Mouse (Mus musculus): ENCODE measurements around the gene Arhgap19. TPM values are rescaled to one million over a fixed set of nuclear protein-coding genes. Genes with fewer than 3 reads are reported as not detected.
A peak's percentile ranks its signal among the peaks of the same experiment; 100 is the strongest.

Arhgap19 gene
- polyA plus RNA-seq, 1 experiment from 2014 or later: 12.9 TPM

GRCm38 (mm10) chr19:41734685-41735084 is 67.2 kb downstream of the Arhgap19 start:
- H3K27ac ChIP-seq (ENCODE audit: low read depth): no peak overlapping the region
- WGBS (ENCODE audit: insufficient replicate concordance): 29% methylated on average over 10 of the region's 10 CpGs
- no peak for DNase-seq

GRCm38 (mm10) chr19:41725491-41725890 is 76.4 kb downstream of the Arhgap19 start:
- no peak overlapping the region for H3K9ac ChIP-seq (replicated peaks)
- no peaks in the 10 kb centered on the region for H3K36me3 ChIP-seq (replicated peaks; ENCODE audit: insufficient read depth, low read length)
- ATAC-seq: no peak
- H3K4me2 ChIP-seq (ENCODE audit: low read depth, low read length): no peak overlapping the region
- TF ChIP-seq CTCF (IDR thresholded peaks at IDR 0.05; ENCODE audit: low read depth) (no peak), EP300 (IDR thresholded peaks at IDR 0.05; ENCODE audit: low read depth) (no peak)
- H3K27ac ChIP-seq (ENCODE audit: low read depth): no peak overlapping the region
- no peaks in the 10 kb centered on the region for H3K9me3 ChIP-seq (ENCODE audit: low read length)
- H3K27me3 ChIP-seq (ENCODE audit: insufficient read depth, low read length): no peaks in the 10 kb centered on the region
- no peak overlapping the region for H3K4me3 ChIP-seq (ENCODE audit: low read depth, low read length)
- WGBS (ENCODE audit: insufficient replicate concordance): 60% methylated on average over 2 of the region's 2 CpGs
- no peak for DNase-seq
- H3K4me1 ChIP-seq (ENCODE audit: insufficient read depth): no peaks in the 10 kb centered on the region

More at GRCm38 (mm10) chr19:41734685-41735084, 67.2 kb downstream of the Arhgap19 start:
- H3K4me1 ChIP-seq (ENCODE audit: insufficient read depth): no peaks in the 10 kb centered on the region; the same call in 1 of the 2 replicates
- peaks cover 18% of the 10 kb centered on the region for H3K27me3 ChIP-seq (ENCODE audit: insufficient read depth, low read length)
- ATAC-seq: no peak
- no peaks in the 10 kb centered on the region for H3K36me3 ChIP-seq (replicated peaks; ENCODE audit: insufficient read depth, low read length)
- TF ChIP-seq CTCF (IDR thresholded peaks at IDR 0.05; ENCODE audit: low read depth): no peak
- no peak for TF ChIP-seq EP300 (IDR thresholded peaks at IDR 0.05; ENCODE audit: low read depth)
- H3K4me3 ChIP-seq (ENCODE audit: low read depth, low read length): no peak overlapping the region
- H3K9me3 ChIP-seq (ENCODE audit: low read length): peaks cover 5% of the 10 kb centered on the region
- H3K4me2 ChIP-seq (ENCODE audit: low read depth, low read length): no peak overlapping the region
- no peak overlapping the region for H3K9ac ChIP-seq (replicated peaks)

GRCm38 (mm10) chr19:41724831-41725470 is 76.9 kb downstream of the Arhgap19 start:
- Histone ChIP-seq H3K9me3 (ENCODE audit: low read length) (no peaks in the 10 kb centered on the region), H3K4me2 (ENCODE audit: low read depth, low read length) (no peak overlapping the region), H3K9ac (replicated peaks) (no peak overlapping the region), H3K4me1 (ENCODE audit: insufficient read depth) (no peaks in the 10 kb centered on the region), H3K27ac (ENCODE audit: low read depth) (no peak overlapping the region), H3K36me3 (replicated peaks; ENCODE audit: insufficient read depth, low read length) (no peaks in the 10 kb centered on the region), H3K27me3 (ENCODE audit: insufficient read depth, low read length) (no peaks in the 10 kb centered on the region), H3K4me3 (ENCODE audit: low read depth, low read length) (no peak overlapping the region)
- no peak for ATAC-seq
- DNase-seq: peak; percentile 36
- WGBS (ENCODE audit: insufficient replicate concordance): 40% methylated on average over 9 of the region's 9 CpGs
- TF ChIP-seq CTCF (IDR thresholded peaks at IDR 0.05; ENCODE audit: low read depth) (no peak), EP300 (IDR thresholded peaks at IDR 0.05; ENCODE audit: low read depth) (no peak)

- H3K4me2 ChIP-seq (ENCODE audit: low read depth, low read length): no peak overlapping the region
- WGBS (ENCODE audit: insufficient replicate concordance): 40% methylated on average over 2 of the region's 2 CpGs
- DNase-seq (no peak), ATAC-seq (no peak)
- no peak overlapping the region for H3K4me3 ChIP-seq (ENCODE audit: low read depth, low read length)
- TF ChIP-seq EP300 (IDR thresholded peaks at IDR 0.05; ENCODE audit: low read depth): no peak
- TF ChIP-seq CTCF (IDR thresholded peaks at IDR 0.05; ENCODE audit: low read depth): no peak
- no peaks in the 10 kb centered on the region for H3K27me3 ChIP-seq (ENCODE audit: insufficient read depth, low read length)
- no peaks in the 10 kb centered on the region for H3K9me3 ChIP-seq (ENCODE audit: low read length)
- H3K4me1 ChIP-seq (ENCODE audit: insufficient read depth): no peaks in the 10 kb centered on the region
- H3K36me3 ChIP-seq (replicated peaks; ENCODE audit: insufficient read depth, low read length): no peaks in the 10 kb centered on the region
- H3K9ac ChIP-seq (replicated peaks): no peak overlapping the region
- H3K27ac ChIP-seq (ENCODE audit: low read depth): no peak overlapping the region
Measured at GRCm38 (mm10) chr19:41723337-41723736, 78.5 kb downstream of the Arhgap19 start.

GRCm38 (mm10) chr19:41719436-41719835 is 82.4 kb downstream of the Arhgap19 start:
- H3K36me3 ChIP-seq (replicated peaks; ENCODE audit: insufficient read depth, low read length): no peaks in the 10 kb centered on the region
- H3K27ac ChIP-seq (ENCODE audit: low read depth): no peak overlapping the region
- no peak overlapping the region for H3K9ac ChIP-seq (replicated peaks)
- H3K4me1 ChIP-seq (ENCODE audit: insufficient read depth): no peaks in the 10 kb centered on the region
- DNase-seq (no peak), ATAC-seq (no peak)
- no peaks in the 10 kb centered on the region for H3K9me3 ChIP-seq (ENCODE audit: low read length)
- TF ChIP-seq CTCF (IDR thresholded peaks at IDR 0.05; ENCODE audit: low read depth): no peak
- TF ChIP-seq EP300 (IDR thresholded peaks at IDR 0.05; ENCODE audit: low read depth): no peak
- H3K4me3 ChIP-seq (ENCODE audit: low read depth, low read length): no peak overlapping the region
- H3K27me3 ChIP-seq (ENCODE audit: insufficient read depth, low read length): no peaks in the 10 kb centered on the region
- H3K4me2 ChIP-seq (ENCODE audit: low read depth, low read length): no peak overlapping the region
- WGBS (ENCODE audit: insufficient replicate concordance): 66% methylated on average over 8 of the region's 8 CpGs

Other genes starting within 250 kb of the Arhgap19 start
- 0.64 and 0.86 TPM in 2 replicates for gene Gm340, start 219.7 kb downstream of the Arhgap19 start, polyA plus RNA-seq (2015; fragmentation: Nextera tagmentation; extraction: Ambion mirVana)
- gene Slit1, start 58.4 kb downstream of the Arhgap19 start, polyA plus RNA-seq (2015; fragmentation: Nextera tagmentation; extraction: Ambion mirVana): 0.12 and 0.13 TPM in 2 replicates
- 7.8 and 8.1 TPM in 2 replicates for gene Frat1, start 27.9 kb upstream of the Arhgap19 start, polyA plus RNA-seq (2015; fragmentation: Nextera tagmentation; extraction: Ambion mirVana)
- 3.3 and 3.7 TPM in 2 replicates for gene Frat2, start 46.1 kb upstream of the Arhgap19 start, polyA plus RNA-seq (2015; fragmentation: Nextera tagmentation; extraction: Ambion mirVana)
- 4.1 and 4.3 TPM in 2 replicates for gene Rrp12, start 94.1 kb upstream of the Arhgap19 start, polyA plus RNA-seq (2015; fragmentation: Nextera tagmentation; extraction: Ambion mirVana)
- 153 and 183 TPM in 2 replicates for gene Pgam1, start 109.9 kb upstream of the Arhgap19 start, polyA plus RNA-seq (2015; fragmentation: Nextera tagmentation; extraction: Ambion mirVana)
- gene Exosc1, start 131.4 kb upstream of the Arhgap19 start, polyA plus RNA-seq (2015; fragmentation: Nextera tagmentation; extraction: Ambion mirVana): 31.3 and 34.5 TPM in 2 replicates
- gene Zdhhc16, start 131.4 kb upstream of the Arhgap19 start, polyA plus RNA-seq (2015; fragmentation: Nextera tagmentation; extraction: Ambion mirVana): 22.6 and 24.9 TPM in 2 replicates
- gene Mms19, start 179.1 kb upstream of the Arhgap19 start, polyA plus RNA-seq (2015; fragmentation: Nextera tagmentation; extraction: Ambion mirVana): 7.3 and 9.2 TPM in 2 replicates
- 6.9 and 9.0 TPM in 2 replicates for gene Ubtd1, start 179.7 kb upstream of the Arhgap19 start, polyA plus RNA-seq (2015; fragmentation: Nextera tagmentation; extraction: Ambion mirVana)
- 0.22 and 1.1 TPM in 2 replicates for gene Ankrd2, start 234.0 kb upstream of the Arhgap19 start, polyA plus RNA-seq (2015; fragmentation: Nextera tagmentation; extraction: Ambion mirVana)
- 183 and 190 TPM in 2 replicates for gene Hoga1, start 243.6 kb upstream of the Arhgap19 start, polyA plus RNA-seq (2015; fragmentation: Nextera tagmentation; extraction: Ambion mirVana)